Mouse (Mus musculus): ENCODE measurements at regions not wholly inside any gene's neighbourhood (a gene's known extent, or its start where the extent isn't known, plus 50 kb on each side); places are given as distances from the start of the nearest gene placed in this dataset.

DNA sequence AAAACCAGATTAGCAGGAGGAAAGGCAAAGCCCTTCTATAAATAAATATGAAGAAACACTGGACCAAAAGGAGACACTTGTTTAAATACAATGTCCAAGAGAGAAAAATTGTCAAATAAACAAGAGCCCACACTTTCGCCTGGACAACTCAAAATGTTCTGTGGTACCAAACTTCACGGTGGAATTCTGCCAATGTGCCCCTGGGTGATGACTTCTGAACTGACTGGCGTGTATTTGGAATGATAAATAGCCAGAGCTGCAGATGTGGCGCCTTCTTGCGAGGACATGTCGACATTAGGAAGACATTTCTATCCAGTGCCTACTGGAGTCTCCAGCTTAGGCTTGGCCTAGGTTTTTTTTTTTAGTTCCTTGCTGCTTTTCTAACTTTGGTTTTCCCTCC lies 191.1 kb upstream of the Habp2 start:
- Histone ChIP-seq H3K36me3 (ENCODE audit: control insufficient read depth, insufficient read depth, low read length) (no peaks in the 10 kb centered on the region), H3K27me3 (ENCODE audit: control insufficient read depth, insufficient read depth, low read length) (no peaks in the 10 kb centered on the region), H3K27ac (ENCODE audit: control insufficient read depth, insufficient read depth, low read length) (no peak overlapping the region), H3K4me1 (replicated peaks; ENCODE audit: control insufficient read depth, insufficient read depth, low read length) (no peaks in the 10 kb centered on the region), H3K4me3 (ENCODE audit: control insufficient read depth, insufficient read depth, low read length) (no peak overlapping the region)
- TF ChIP-seq CTCF (IDR thresholded peaks at IDR 0.05; ENCODE audit: borderline replicate concordance, control insufficient read depth, extremely low read depth, insufficient read depth, low read length, poor library complexity) (no peak), POLR2A (IDR thresholded peaks at IDR 0.05; ENCODE audit: control insufficient read depth, extremely low read depth, insufficient read depth, low read length, poor library complexity) (no peak)
- no peak for DNase-seq
- 90% methylated on average over 6 of the region's 6 CpGs for WGBS

DNA sequence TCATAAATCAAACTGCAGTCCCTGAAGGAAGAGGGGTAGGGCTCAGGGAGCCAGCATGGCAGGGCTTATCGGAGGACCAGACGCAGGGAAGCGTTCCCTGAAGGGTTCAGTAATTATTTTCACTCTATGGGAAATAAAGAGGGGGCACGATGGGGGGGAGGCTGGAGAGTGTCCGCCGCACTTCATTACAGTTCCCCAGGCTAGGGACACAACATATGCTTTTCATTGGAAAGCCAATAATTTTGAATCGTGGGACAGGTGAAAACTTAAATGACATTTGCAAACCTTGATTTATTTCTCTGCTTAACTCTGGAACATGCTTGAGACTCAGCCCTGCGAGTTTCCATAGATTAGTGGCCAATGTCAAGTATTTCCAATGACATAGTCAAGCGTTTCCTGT lies 187.2 kb upstream of the Habp2 start:
- no peak for DNase-seq
- TF ChIP-seq POLR2A (IDR thresholded peaks at IDR 0.05; ENCODE audit: control insufficient read depth, extremely low read depth, insufficient read depth, low read length, poor library complexity) (no peak), CTCF (IDR thresholded peaks at IDR 0.05; ENCODE audit: borderline replicate concordance, control insufficient read depth, extremely low read depth, insufficient read depth, low read length, poor library complexity) (no peak)
- WGBS: 94% methylated on average over 9 of the region's 9 CpGs
- H3K27ac ChIP-seq (ENCODE audit: control insufficient read depth, insufficient read depth, low read length): no peak overlapping the region
- H3K27me3 ChIP-seq (ENCODE audit: control insufficient read depth, insufficient read depth, low read length): no peaks in the 10 kb centered on the region
- H3K4me1 ChIP-seq (replicated peaks; ENCODE audit: control insufficient read depth, insufficient read depth, low read length): no peaks in the 10 kb centered on the region
- H3K36me3 ChIP-seq (ENCODE audit: control insufficient read depth, insufficient read depth, low read length): no peaks in the 10 kb centered on the region
- H3K4me3 ChIP-seq (ENCODE audit: control insufficient read depth, insufficient read depth, low read length): no peak overlapping the region

DNA sequence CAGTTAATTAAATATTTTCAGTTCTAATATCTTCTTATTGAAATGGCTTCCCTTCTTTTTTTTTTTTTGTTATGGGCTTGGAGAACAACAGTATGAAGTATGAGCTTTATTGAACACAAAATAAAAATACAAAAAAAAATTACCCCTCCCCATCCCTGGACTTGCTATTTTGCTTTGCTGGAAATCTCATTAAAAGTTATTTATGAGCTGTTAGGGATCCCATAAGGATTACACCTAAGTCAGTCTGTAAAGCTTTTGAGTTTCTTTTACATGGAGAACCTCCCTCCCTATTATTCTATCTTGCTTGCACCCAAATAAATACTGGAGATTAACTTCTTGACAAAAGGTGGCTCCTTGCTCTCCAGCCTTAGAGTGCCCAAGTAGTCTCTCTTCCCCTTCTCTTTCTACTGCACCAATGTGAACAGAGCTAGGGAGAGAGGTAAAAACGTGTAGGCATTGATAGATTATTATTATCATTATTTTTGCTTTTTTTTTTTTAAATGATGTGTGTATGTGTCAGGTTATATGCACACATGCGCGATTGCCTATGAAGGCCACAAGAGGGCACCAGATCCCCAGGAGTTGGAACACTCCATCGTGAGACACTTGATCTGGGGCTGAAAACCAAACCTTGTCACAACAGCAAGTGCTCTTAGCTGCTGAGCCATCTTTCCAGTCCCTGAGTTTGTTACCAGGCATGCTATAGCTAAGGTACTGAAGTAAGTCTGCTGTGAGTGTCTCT lies 186.6 kb upstream of the Habp2 start:
- no peaks in the 10 kb centered on the region for H3K27me3 ChIP-seq (ENCODE audit: control insufficient read depth, insufficient read depth, low read length)
- DNase-seq: no peak
- no peaks in the 10 kb centered on the region for H3K36me3 ChIP-seq (ENCODE audit: control insufficient read depth, insufficient read depth, low read length)
- H3K4me3 ChIP-seq (ENCODE audit: control insufficient read depth, insufficient read depth, low read length): no peak overlapping the region
- WGBS: 77% methylated on average over 4 of the region's 4 CpGs
- TF ChIP-seq CTCF (IDR thresholded peaks at IDR 0.05; ENCODE audit: borderline replicate concordance, control insufficient read depth, extremely low read depth, insufficient read depth, low read length, poor library complexity) (no peak), POLR2A (IDR thresholded peaks at IDR 0.05; ENCODE audit: control insufficient read depth, extremely low read depth, insufficient read depth, low read length, poor library complexity) (no peak)
- H3K27ac ChIP-seq (ENCODE audit: control insufficient read depth, insufficient read depth, low read length): no peak overlapping the region
- no peaks in the 10 kb centered on the region for H3K4me1 ChIP-seq (replicated peaks; ENCODE audit: control insufficient read depth, insufficient read depth, low read length)

DNA sequence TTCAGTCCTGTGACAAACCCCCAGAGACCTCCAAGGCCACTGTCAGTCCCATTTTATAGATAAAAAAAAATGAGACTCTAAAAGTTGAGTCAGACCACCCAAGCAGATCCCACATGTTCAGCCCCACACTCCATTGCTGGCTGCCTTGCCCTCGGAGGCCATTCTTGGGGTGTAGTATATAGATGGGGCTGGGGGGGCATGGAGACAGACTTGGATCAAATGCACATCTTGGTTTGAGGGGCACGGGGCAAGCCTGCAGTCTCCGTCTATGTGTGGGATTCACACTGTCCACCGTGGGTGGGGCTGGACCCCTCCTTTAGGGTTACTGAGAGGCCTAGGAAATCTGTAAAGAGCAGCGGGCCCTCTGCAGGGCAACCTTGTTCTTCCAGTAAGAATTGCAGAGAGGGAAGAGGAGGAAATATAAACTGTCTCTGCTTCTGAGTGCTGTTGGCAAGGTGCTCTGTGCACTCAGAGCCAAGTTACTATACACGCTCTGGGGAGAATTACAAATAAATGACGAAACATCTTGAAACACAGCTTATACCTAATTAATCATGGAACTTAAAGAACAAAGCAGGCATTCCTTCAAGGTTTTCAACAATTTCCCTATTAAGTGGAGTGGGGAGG lies 184.4 kb upstream of the Habp2 start:
- no peak overlapping the region for H3K4me3 ChIP-seq (ENCODE audit: control insufficient read depth, insufficient read depth, low read length)
- H3K27me3 ChIP-seq (ENCODE audit: control insufficient read depth, insufficient read depth, low read length): no peaks in the 10 kb centered on the region
- no peaks in the 10 kb centered on the region for H3K4me1 ChIP-seq (replicated peaks; ENCODE audit: control insufficient read depth, insufficient read depth, low read length)
- H3K27ac ChIP-seq (ENCODE audit: control insufficient read depth, insufficient read depth, low read length): no peak overlapping the region
- TF ChIP-seq POLR2A (IDR thresholded peaks at IDR 0.05; ENCODE audit: control insufficient read depth, extremely low read depth, insufficient read depth, low read length, poor library complexity) (no peak), CTCF (IDR thresholded peaks at IDR 0.05; ENCODE audit: borderline replicate concordance, control insufficient read depth, extremely low read depth, insufficient read depth, low read length, poor library complexity) (no peak)
- WGBS: 89% methylated on average over 7 of the region's 7 CpGs
- no peaks in the 10 kb centered on the region for H3K36me3 ChIP-seq (ENCODE audit: control insufficient read depth, insufficient read depth, low read length)
- no peak for DNase-seq

DNA sequence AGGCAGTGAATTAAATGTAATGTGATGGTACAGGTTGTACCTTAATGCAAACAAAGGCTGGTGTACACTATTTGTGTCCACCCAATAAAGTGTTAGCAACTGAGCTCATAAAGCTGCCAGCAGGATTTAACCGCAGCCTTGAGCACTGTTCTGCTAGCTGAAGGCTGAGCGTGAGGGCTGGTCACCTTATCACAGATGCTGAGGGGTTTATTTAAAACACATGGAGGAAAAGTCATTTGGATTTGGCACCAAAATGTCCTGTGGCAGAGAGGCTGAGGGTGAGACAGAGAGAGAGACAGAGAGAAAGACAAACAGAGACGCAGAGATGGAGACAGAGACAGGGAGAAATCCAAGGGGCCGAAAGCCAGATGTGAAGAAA lies 181.9 kb upstream of the Habp2 start:
- WGBS: 98% methylated on average over 4 of the region's 4 CpGs
- DNase-seq: no peak
- Histone ChIP-seq H3K4me3 (ENCODE audit: control insufficient read depth, insufficient read depth, low read length) (no peak overlapping the region), H3K27me3 (ENCODE audit: control insufficient read depth, insufficient read depth, low read length) (no peaks in the 10 kb centered on the region), H3K36me3 (ENCODE audit: control insufficient read depth, insufficient read depth, low read length) (no peaks in the 10 kb centered on the region), H3K4me1 (replicated peaks; ENCODE audit: control insufficient read depth, insufficient read depth, low read length) (no peaks in the 10 kb centered on the region), H3K27ac (ENCODE audit: control insufficient read depth, insufficient read depth, low read length) (no peak overlapping the region)
- TF ChIP-seq CTCF (IDR thresholded peaks at IDR 0.05; ENCODE audit: borderline replicate concordance, control insufficient read depth, extremely low read depth, insufficient read depth, low read length, poor library complexity) (no peak), POLR2A (IDR thresholded peaks at IDR 0.05; ENCODE audit: control insufficient read depth, extremely low read depth, insufficient read depth, low read length, poor library complexity) (no peak)

DNA sequence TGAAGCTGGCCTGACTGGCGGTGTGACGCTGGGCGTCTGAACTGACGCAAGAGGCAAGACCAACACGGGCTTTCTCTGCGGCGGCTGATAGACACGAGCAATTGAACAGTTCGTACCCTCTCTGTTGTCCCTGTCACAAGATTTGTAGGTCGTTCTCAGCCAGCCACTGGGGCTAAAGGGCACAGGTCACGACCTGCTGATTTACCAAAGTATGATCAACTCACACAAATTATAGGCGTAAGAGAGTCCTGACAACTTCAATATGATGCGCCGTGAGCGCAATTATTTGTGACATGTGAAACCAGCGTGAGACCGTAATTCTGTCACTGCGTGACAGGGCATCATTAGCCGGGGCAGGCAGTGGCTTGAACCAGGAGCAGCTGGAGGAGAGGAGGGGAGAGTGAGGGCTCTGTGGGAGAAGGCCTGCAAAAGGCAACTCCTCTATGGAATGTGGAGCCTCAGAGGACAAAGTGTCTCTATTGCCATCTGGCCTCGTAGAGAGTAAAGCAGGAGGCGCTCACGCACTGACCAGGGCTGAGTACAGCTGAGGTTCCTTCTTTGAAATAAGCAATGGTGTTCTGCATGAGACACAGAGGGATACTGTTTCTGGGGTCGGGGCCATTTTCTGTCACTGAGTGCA lies 181.4 kb upstream of the Habp2 start:
- no peak overlapping the region for H3K27ac ChIP-seq (ENCODE audit: control insufficient read depth, insufficient read depth, low read length)
- no peak overlapping the region for H3K4me3 ChIP-seq (ENCODE audit: control insufficient read depth, insufficient read depth, low read length)
- H3K27me3 ChIP-seq (ENCODE audit: control insufficient read depth, insufficient read depth, low read length): no peaks in the 10 kb centered on the region
- WGBS: 92% methylated on average over 23 of the region's 23 CpGs
- no peaks in the 10 kb centered on the region for H3K36me3 ChIP-seq (ENCODE audit: control insufficient read depth, insufficient read depth, low read length)
- DNase-seq: no peak
- no peaks in the 10 kb centered on the region for H3K4me1 ChIP-seq (replicated peaks; ENCODE audit: control insufficient read depth, insufficient read depth, low read length)
- TF ChIP-seq POLR2A (IDR thresholded peaks at IDR 0.05; ENCODE audit: control insufficient read depth, extremely low read depth, insufficient read depth, low read length, poor library complexity) (no peak), CTCF (IDR thresholded peaks at IDR 0.05; ENCODE audit: borderline replicate concordance, control insufficient read depth, extremely low read depth, insufficient read depth, low read length, poor library complexity) (no peak)
